Mouse (Mus musculus): ENCODE measurements at regions not wholly inside any gene's neighbourhood (a gene's known extent, or its start where the extent isn't known, plus 50 kb on each side); places are given as distances from the start of the nearest gene placed in this dataset.
A peak's percentile ranks its signal among the peaks of the same experiment; 100 is the strongest.

DNA sequence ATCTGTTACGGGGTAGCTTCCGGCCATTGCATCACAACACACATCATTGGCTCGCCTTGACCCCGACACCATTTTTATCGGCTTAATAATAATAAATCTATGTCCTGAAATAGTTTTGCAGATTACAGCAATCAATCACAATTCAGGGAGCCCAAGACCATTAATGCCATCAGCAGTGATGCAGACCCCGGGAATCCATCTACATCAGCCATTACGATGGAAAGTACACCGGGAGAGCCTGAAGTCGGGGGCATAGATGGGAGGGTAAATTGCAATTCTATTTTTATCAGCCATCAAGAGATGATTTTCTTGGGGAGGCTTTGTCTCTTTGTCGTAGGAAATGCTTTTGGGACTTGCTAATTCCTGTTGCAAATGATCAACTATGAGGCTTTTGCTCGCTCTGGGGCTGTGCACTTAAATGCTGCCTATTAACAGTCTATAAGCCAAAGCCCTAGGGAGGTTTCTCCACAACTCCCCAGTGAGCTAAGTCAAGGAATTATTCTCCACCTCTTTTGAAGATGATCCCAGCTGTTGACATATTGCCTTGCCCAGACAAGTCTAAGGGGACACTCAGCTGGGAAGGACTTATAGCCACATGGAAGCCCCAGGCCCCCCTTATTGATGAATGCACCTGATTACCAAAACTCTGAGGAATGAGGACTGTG lies 173.4 kb downstream of the Pik3r1 start:
- ATAC-seq (replicated peaks; ENCODE audit: insufficient number of reproducible peaks, insufficient read depth, low FRiP score, low read depth): no peak
- Histone ChIP-seq H3K27ac (no peak overlapping the region), H3K4me1 (replicated peaks) (peaks cover 8% of the 10 kb centered on the region), H3K27me3 (no peaks in the 10 kb centered on the region), H3K36me3 (no peaks in the 10 kb centered on the region), H3K9ac (no peak overlapping the region), H3K4me2 (no peak overlapping the region), H3K4me3 (no peak overlapping the region), H3K9me3 (replicated peaks) (no peaks in the 10 kb centered on the region)
- 85% methylated on average over 11 of the region's 11 CpGs for WGBS

DNA sequence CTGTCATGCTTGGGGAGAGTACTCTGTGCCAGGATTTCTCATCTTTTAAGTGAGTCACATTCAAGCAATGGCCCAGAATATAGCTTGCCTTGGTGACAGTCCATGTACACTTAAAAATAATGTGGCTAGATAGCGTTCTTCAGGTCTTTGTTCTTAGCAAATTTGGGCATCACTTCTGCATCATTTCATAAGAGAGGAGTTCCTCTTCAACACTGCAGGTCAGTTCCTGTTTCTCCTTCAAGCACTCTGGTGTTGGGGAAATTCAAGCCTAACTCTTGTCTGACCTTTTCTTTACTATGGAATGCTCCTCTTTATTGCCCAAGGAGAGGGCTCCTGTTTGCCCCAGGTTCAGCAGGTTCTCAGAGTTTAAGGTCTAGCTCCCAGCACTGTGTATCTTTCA lies 175.7 kb downstream of the Pik3r1 start:
- WGBS: 70% methylated on average over 1 of the region's 1 CpGs
- ATAC-seq (replicated peaks; ENCODE audit: insufficient number of reproducible peaks, insufficient read depth, low FRiP score, low read depth): no peak
- Histone ChIP-seq H3K36me3 (no peaks in the 10 kb centered on the region), H3K9me3 (replicated peaks) (no peaks in the 10 kb centered on the region), H3K9ac (no peak overlapping the region), H3K4me3 (no peak overlapping the region), H3K27ac (no peak overlapping the region), H3K4me1 (replicated peaks) (peaks cover 3% of the 10 kb centered on the region), H3K4me2 (no peak overlapping the region), H3K27me3 (no peaks in the 10 kb centered on the region)

GRCm38 (mm10) chr13:101588905-101589304 lies 179.1 kb downstream of the Pik3r1 start:
- Histone ChIP-seq H3K27ac (no peak overlapping the region), H3K4me3 (no peak overlapping the region), H3K9me3 (replicated peaks) (no peaks in the 10 kb centered on the region), H3K4me1 (replicated peaks) (no peaks in the 10 kb centered on the region), H3K36me3 (no peaks in the 10 kb centered on the region), H3K9ac (no peak overlapping the region), H3K4me2 (no peak overlapping the region), H3K27me3 (no peaks in the 10 kb centered on the region)
- ATAC-seq (replicated peaks; ENCODE audit: insufficient number of reproducible peaks, insufficient read depth, low FRiP score, low read depth): no peak
- 79% methylated on average over 8 of the region's 8 CpGs for WGBS

- Histone ChIP-seq H3K4me1 (replicated peaks) (no peaks in the 10 kb centered on the region), H3K9me3 (replicated peaks) (no peaks in the 10 kb centered on the region), H3K27me3 (no peaks in the 10 kb centered on the region), H3K4me3 (no peak overlapping the region), H3K4me2 (no peak overlapping the region), H3K9ac (no peak overlapping the region), H3K27ac (no peak overlapping the region), H3K36me3 (no peaks in the 10 kb centered on the region)
- WGBS: 83% methylated on average over 2 of the region's 2 CpGs
- ATAC-seq (replicated peaks; ENCODE audit: insufficient number of reproducible peaks, insufficient read depth, low FRiP score, low read depth): no peak
Measured at GRCm38 (mm10) chr13:101586787-101587186, 181.2 kb downstream of the Pik3r1 start.

DNA sequence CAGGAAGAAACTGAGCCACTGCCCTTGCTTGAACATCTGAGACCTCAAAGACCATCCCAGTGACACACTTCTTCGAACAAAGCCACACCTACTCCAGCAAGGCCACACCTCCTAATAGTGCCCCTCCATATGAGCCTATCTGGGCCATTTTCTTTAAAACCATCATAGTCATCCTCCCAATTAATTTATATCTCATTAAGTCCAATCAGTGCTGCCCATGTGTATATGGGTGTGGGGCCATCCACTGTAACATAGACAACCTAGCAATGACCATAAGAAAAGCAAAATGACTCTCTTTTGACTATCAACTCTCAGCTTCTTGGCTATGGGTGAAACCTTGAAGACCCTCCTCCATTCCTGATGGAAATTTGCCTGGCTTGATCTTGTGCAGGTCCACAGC lies 191.5 kb downstream of the Pik3r1 start:
- 89% methylated on average over 1 of the region's 1 CpGs for WGBS
- Histone ChIP-seq H3K36me3 (no peaks in the 10 kb centered on the region), H3K9me3 (replicated peaks) (no peaks in the 10 kb centered on the region), H3K27ac (no peak overlapping the region), H3K9ac (no peak overlapping the region), H3K4me2 (no peak overlapping the region), H3K4me1 (replicated peaks) (no peaks in the 10 kb centered on the region; the same call in 1 of the 2 replicates), H3K4me3 (no peak overlapping the region), H3K27me3 (no peaks in the 10 kb centered on the region)
- no peak for ATAC-seq (replicated peaks; ENCODE audit: insufficient number of reproducible peaks, insufficient read depth, low FRiP score, low read depth)

DNA sequence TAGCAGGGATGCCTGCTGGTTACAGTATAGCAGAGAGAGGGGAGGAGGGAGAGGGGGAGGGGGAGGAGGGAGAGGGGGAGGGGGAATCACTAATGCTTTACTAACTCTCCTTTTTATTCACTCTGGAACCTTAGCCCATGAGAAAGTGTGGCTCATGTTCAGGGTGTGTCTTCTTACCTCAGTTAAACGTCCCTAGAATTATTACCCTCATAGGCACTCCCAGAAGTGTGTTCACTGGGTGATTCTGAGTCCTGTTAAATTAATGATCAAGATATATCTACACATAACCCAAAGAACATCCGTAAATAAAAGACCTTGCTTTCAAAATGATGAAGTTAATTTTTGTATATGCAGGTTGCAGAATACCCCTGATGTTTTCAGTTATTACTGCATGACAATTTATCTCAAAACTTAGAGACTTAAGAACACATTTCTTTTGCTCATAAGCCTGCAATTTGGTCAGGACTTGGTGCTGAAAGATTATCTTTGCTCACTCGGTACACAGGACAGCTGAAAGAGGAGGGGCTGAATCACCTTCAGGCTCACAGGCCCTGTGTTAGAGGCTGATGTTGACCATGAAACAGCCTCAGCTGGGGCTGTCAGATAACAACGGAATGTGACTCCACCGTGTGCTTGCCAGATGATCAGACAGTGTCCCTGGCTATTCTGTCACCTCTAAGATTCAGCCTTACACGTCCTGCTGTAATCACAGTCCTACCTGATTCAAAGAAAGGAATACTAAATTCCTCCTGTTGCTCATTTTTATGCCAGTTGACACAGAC lies 195.0 kb downstream of the Pik3r1 start:
- H3K4me3 ChIP-seq: no peak overlapping the region
- no peaks in the 10 kb centered on the region for H3K27me3 ChIP-seq
- no peaks in the 10 kb centered on the region for H3K36me3 ChIP-seq
- peak; percentile 66; the same call in 1 of the 2 replicates for ATAC-seq (replicated peaks; ENCODE audit: insufficient number of reproducible peaks, insufficient read depth, low FRiP score, low read depth)
- no peak overlapping the region for H3K9ac ChIP-seq
- WGBS: 36% methylated on average over 6 of the region's 6 CpGs
- H3K4me2 ChIP-seq: no peak overlapping the region
- no peaks in the 10 kb centered on the region for H3K9me3 ChIP-seq (replicated peaks)
- peaks cover 3% of the 10 kb centered on the region; the same call in 1 of the 2 replicates for H3K4me1 ChIP-seq (replicated peaks)
- 0 out of 2 replicates have a peak overlapping the region, but pooled peaks have one; percentile 4 for H3K27ac ChIP-seq

- 86% methylated on average over 9 of the region's 9 CpGs for WGBS
- Histone ChIP-seq H3K4me2 (no peak overlapping the region), H3K9me3 (replicated peaks) (no peaks in the 10 kb centered on the region), H3K4me3 (no peak overlapping the region), H3K27ac (no peak overlapping the region), H3K4me1 (replicated peaks) (peaks cover 3% of the 10 kb centered on the region; the same call in 1 of the 2 replicates), H3K9ac (no peak overlapping the region), H3K27me3 (no peaks in the 10 kb centered on the region), H3K36me3 (no peaks in the 10 kb centered on the region)
- ATAC-seq (replicated peaks; ENCODE audit: insufficient number of reproducible peaks, insufficient read depth, low FRiP score, low read depth): no peak
Measured at GRCm38 (mm10) chr13:101572246-101572645, 195.8 kb downstream of the Pik3r1 start.

DNA sequence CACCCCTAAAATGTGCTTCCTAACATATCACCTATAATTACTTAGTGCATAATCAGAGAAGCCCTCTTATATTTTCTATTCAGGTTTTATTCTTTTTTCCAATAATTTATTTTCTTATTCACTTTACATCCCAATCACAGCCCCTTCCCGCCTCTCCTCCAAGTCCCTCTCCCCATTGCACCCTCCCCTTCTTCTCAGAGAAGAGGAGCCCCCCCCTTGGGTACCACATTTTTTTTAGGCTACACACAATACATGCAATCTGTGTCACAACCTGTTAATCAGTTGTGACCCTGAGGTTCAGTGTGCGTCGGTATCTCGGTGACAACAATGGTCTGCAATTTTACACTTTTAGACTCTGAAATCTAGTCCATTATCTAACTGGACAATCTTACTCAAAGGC lies 198.0 kb downstream of the Pik3r1 start:
- H3K9me3 ChIP-seq (replicated peaks): no peaks in the 10 kb centered on the region
- no peaks in the 10 kb centered on the region for H3K36me3 ChIP-seq
- WGBS: 53% methylated on average over 4 of the region's 4 CpGs
- no peak overlapping the region for H3K4me2 ChIP-seq
- H3K4me1 ChIP-seq (replicated peaks): peaks cover 3% of the 10 kb centered on the region; the same call in 1 of the 2 replicates
- H3K27ac ChIP-seq: no peak overlapping the region
- no peak for ATAC-seq (replicated peaks; ENCODE audit: insufficient number of reproducible peaks, insufficient read depth, low FRiP score, low read depth)
- no peaks in the 10 kb centered on the region for H3K27me3 ChIP-seq
- H3K4me3 ChIP-seq: no peak overlapping the region
- H3K9ac ChIP-seq: no peak overlapping the region

DNA sequence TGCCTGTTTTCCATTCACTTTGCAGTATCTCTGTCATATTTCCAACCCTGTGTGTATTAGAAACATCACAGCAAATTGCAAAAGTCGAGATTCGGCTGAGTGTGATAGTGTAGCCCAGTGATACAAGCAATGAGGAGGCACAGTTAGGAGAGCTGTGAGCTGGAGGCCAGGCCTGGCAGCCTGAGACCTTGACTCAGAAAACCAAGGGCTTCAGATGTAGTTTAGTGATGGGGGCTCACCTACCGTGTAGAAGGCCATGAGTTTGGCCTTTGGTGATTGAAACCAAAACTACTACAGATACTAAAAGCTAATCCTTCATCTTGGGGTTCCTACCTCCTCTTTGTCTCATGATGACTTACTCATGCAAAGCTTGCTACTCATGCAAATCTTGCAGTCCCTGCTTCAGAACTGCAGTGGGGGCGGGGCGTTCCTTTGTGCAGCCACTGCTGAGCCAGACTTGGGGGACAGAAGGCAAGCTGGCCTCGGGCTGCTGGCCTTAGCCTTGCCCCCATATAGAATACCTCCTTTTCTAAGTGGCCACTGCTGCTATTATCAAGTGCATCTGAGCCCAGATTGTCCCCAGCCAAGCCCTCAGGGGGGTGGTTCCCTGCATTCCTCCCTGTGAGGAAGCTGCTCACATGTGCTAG lies 198.9 kb downstream of the Pik3r1 start:
- 75% methylated on average over 6 of the region's 6 CpGs for WGBS
- Histone ChIP-seq H3K9ac (no peak overlapping the region), H3K36me3 (no peaks in the 10 kb centered on the region), H3K27ac (no peak overlapping the region), H3K4me2 (no peak overlapping the region), H3K9me3 (replicated peaks) (no peaks in the 10 kb centered on the region), H3K27me3 (no peaks in the 10 kb centered on the region), H3K4me3 (no peak overlapping the region), H3K4me1 (replicated peaks) (peaks cover 3% of the 10 kb centered on the region; the same call in 1 of the 2 replicates)
- no peak for ATAC-seq (replicated peaks; ENCODE audit: insufficient number of reproducible peaks, insufficient read depth, low FRiP score, low read depth)

DNA sequence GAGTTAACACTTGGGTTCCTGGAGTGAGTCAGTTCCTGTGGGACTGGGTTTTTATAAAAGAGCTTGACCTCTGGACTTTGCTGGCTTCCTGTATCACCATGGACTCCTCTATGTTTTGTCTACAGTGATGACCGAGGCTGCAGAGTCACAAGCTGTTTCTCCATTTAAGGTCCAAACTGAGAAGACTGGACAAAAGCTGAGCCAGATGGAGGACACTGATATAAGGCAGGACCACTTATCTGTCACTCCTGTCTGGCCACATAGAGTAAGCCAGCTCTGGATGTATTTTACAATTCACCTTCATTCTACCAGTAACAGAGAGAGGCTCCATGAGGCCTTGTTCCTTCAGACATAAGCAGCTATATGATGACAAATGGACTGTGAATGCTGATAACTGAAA lies 202.7 kb downstream of the Pik3r1 start:
- no peak overlapping the region for H3K9ac ChIP-seq
- no peak overlapping the region for H3K4me3 ChIP-seq
- WGBS: 66% methylated on average over 1 of the region's 1 CpGs
- no peaks in the 10 kb centered on the region for H3K9me3 ChIP-seq (replicated peaks)
- H3K36me3 ChIP-seq: no peaks in the 10 kb centered on the region
- H3K27me3 ChIP-seq: no peaks in the 10 kb centered on the region
- ATAC-seq (replicated peaks; ENCODE audit: insufficient number of reproducible peaks, insufficient read depth, low FRiP score, low read depth): no peak
- no peak overlapping the region for H3K4me2 ChIP-seq
- H3K27ac ChIP-seq: no peak overlapping the region
- H3K4me1 ChIP-seq (replicated peaks): peaks cover 3% of the 10 kb centered on the region; the same call in 1 of the 2 replicates

GRCm38 (mm10) chr13:101555371-101555874 lies 212.6 kb downstream of the Pik3r1 start:
- no peaks in the 10 kb centered on the region for H3K36me3 ChIP-seq
- peaks cover 9% of the 10 kb centered on the region; the same call in 1 of the 2 replicates for H3K4me1 ChIP-seq (replicated peaks)
- H3K27ac ChIP-seq: 0 out of 2 replicates have a peak overlapping the region, but pooled peaks have one; percentile 33
- no peaks in the 10 kb centered on the region for H3K9me3 ChIP-seq (replicated peaks)
- H3K9ac ChIP-seq: no peak overlapping the region
- no peak overlapping the region for H3K4me2 ChIP-seq
- no peak overlapping the region for H3K4me3 ChIP-seq
- ATAC-seq (replicated peaks; ENCODE audit: insufficient number of reproducible peaks, insufficient read depth, low FRiP score, low read depth): no peak
- 53% methylated on average over 3 of the region's 3 CpGs for WGBS
- H3K27me3 ChIP-seq: no peaks in the 10 kb centered on the region
